Mouse (Mus musculus) cerebellum, postnatal 14 days (tissue): ENCODE measurements at regions not wholly inside any gene's neighbourhood (a gene's known extent, or its start where the extent isn't known, plus 50 kb on each side); places are given as distances from the start of the nearest gene placed in this dataset.
A peak's percentile ranks its signal among the peaks of the same experiment; 100 is the strongest.

ENCODE experiments used
- DNase-seq, 2 experiments: peaks; one replicate each; pipeline ENCODE4 v3.0.0; 2021; ENCODE audit warnings: mixed read lengths in 2 of 2

GRCm38 (mm10) chr3:58089344-58090139 lies 241.7 kb upstream of the Pfn2 start:
- DNase-seq: peak; percentile 66 to 81

GRCm38 (mm10) chr3:58090396-58090795 lies 242.5 kb upstream of the Pfn2 start:
- DNase-seq: peak; percentile 34 to 49

GRCm38 (mm10) chr3:58091466-58092176 lies 243.7 kb upstream of the Pfn2 start:
- peak; percentile 11 to 20 for DNase-seq

- no peak for DNase-seq
Observed at GRCm38 (mm10) chr3:58110911-58111476, 263.1 kb upstream of the Pfn2 start.

- peak; percentile 33 to 35 for DNase-seq
Observed at GRCm38 (mm10) chr3:58112431-58112856, 264.6 kb upstream of the Pfn2 start.

GRCm38 (mm10) chr3:58113941-58114340 lies 266.1 kb upstream of the Pfn2 start:
- peak in 1 of 2 experiments; percentile 10 for DNase-seq

GRCm38 (mm10) chr3:58115511-58115910 lies 267.6 kb upstream of the Pfn2 start:
- DNase-seq: no peak

GRCm38 (mm10) chr3:58116848-58117247 lies 269.0 kb upstream of the Pfn2 start:
- DNase-seq: no peak

GRCm38 (mm10) chr3:58120051-58120450 lies 272.2 kb upstream of the Pfn2 start:
- DNase-seq: no peak

GRCm38 (mm10) chr3:58122456-58123359 lies 274.8 kb upstream of the Pfn2 start:
- peak; percentile 90 to 92 for DNase-seq

- DNase-seq: no peak
Observed at GRCm38 (mm10) chr3:58123396-58124077, 275.7 kb upstream of the Pfn2 start.

- peak; percentile 42 to 56 for DNase-seq
Observed at GRCm38 (mm10) chr3:58124886-58125285, 277.0 kb upstream of the Pfn2 start.

- no peak for DNase-seq
Observed at GRCm38 (mm10) chr3:58126996-58127395, 279.1 kb upstream of the Pfn2 start.

GRCm38 (mm10) chr3:58128059-58128458 lies 280.2 kb upstream of the Pfn2 start:
- no peak for DNase-seq

- no peak for DNase-seq
Observed at GRCm38 (mm10) chr3:58129358-58129903, 281.6 kb upstream of the Pfn2 start.

GRCm38 (mm10) chr3:58135607-58136365 lies 278.7 kb upstream of the Tsc22d2 start:
- DNase-seq: no peak

GRCm38 (mm10) chr3:58138726-58139585 lies 275.6 kb upstream of the Tsc22d2 start:
- peak; percentile 34 to 68 for DNase-seq

- no peak for DNase-seq
Observed at GRCm38 (mm10) chr3:58146108-58146507, 268.4 kb upstream of the Tsc22d2 start.

- no peak for DNase-seq
Observed at GRCm38 (mm10) chr3:58146762-58147161, 267.8 kb upstream of the Tsc22d2 start.

GRCm38 (mm10) chr3:58153141-58153540 lies 261.4 kb upstream of the Tsc22d2 start:
- DNase-seq: no peak
